Mouse (Mus musculus): ENCODE results near the gene Dnajc7. TPM values are rescaled to one million over a fixed set of nuclear protein-coding genes. Genes with fewer than 3 reads are reported as not detected.
"Not testable (repeated sequence)": the region's sequence is repeated elsewhere in the genome, so short reads cannot be mapped to it uniquely, and the experiment has no call there.

Dnajc7 gene
- polyA plus RNA-seq, 1 experiment from 2014 or later: 326 TPM

- no peak overlapping the region for H3K4me3 ChIP-seq
- H3K4me1 ChIP-seq: no peaks in the 10 kb centered on the region
- 94% methylated on average over 7 of the region's 7 CpGs for WGBS
- H3K9ac ChIP-seq: no peak overlapping the region
- no peak overlapping the region for H3K27ac ChIP-seq
- ATAC-seq (replicated peaks): no peak
- H3K9me3 ChIP-seq: no peaks in the 10 kb centered on the region
- H3K27me3 ChIP-seq (replicated peaks): no peaks in the 10 kb centered on the region
- H3K4me2 ChIP-seq: no peak overlapping the region
- peaks cover 68% of the 10 kb centered on the region for H3K36me3 ChIP-seq (replicated peaks)
These were observed 25.4 kb downstream of the Dnajc7 start for GRCm38 (mm10) chr11:100594608-100595007.

DNA sequence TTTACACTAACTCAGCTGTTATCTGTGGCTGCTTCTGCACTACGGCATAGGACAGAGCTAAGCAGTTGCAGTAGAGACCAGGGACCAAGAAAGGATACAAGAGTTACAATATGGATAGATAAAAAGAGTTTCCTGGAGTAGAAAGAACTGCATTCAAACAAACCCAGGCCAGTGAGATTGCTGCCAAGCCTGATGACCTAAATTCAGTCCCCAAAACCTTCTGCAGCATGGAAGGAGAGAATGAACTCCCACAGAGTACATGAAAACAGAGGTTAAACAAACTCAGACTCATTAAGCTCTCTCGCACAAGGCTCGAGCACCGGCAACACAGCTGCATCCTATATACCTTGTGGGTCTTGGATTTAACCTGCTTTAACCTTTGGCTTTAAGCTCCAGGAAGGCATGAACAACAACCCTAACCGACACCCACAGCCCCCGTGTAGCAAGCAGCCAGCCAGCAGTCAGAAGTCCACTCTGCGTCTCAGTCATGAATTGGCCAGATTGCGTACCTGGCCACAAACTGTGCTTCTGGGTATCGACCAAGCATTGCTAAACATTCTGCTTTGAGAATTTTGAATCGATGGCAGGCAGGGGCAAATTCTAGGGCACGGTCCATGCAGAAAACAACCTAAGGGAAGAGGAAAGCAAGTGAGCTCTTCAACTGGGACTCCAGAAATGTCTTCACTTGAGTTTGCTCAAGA is 27.5 kb downstream of the Dnajc7 start:
- 88% methylated on average over 11 of the region's 11 CpGs for WGBS
- Histone ChIP-seq H3K9ac (no peak overlapping the region), H3K36me3 (replicated peaks) (peaks cover 56% of the 10 kb centered on the region), H3K27ac (no peak overlapping the region), H3K27me3 (replicated peaks) (no peaks in the 10 kb centered on the region), H3K4me3 (no peak overlapping the region), H3K4me2 (no peak overlapping the region), H3K4me1 (no peaks in the 10 kb centered on the region), H3K9me3 (no peaks in the 10 kb centered on the region)
- ATAC-seq (replicated peaks): no peak

GRCm38 (mm10) chr11:100588462-100588861 is 31.5 kb downstream of the Dnajc7 start:
- no peak overlapping the region for H3K4me3 ChIP-seq
- H3K4me2 ChIP-seq: no peak overlapping the region
- H3K9ac ChIP-seq: no peak overlapping the region
- H3K36me3 ChIP-seq (replicated peaks): peaks cover 80% of the 10 kb centered on the region
- 98% methylated on average over 2 of the region's 2 CpGs for WGBS
- H3K27me3 ChIP-seq (replicated peaks): no peaks in the 10 kb centered on the region
- H3K27ac ChIP-seq: no peak overlapping the region
- no peaks in the 10 kb centered on the region for H3K4me1 ChIP-seq
- ATAC-seq (replicated peaks): no peak
- H3K9me3 ChIP-seq: no peaks in the 10 kb centered on the region

DNA sequence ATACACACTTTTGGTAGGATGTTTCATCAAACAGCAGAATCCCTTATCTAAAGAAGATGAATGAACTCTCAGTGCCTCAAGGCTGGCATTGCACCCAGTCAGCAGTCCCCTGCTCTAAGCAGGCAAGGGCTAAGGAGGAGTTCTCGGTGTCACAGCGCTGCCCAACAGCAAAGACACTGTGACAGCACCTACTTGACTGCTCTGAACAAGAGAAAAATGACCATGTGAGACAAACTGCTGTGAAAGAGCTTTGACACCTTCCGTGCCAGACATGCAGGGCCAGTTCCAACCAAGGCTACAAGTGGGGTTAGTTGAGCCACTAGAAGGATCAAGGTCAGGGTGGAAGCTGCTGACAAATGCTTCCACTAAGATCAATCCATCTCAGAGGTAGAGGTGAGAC is 34.8 kb downstream of the Dnajc7 start:
- Histone ChIP-seq H3K9ac (no peak overlapping the region), H3K36me3 (replicated peaks) (peaks cover 82% of the 10 kb centered on the region), H3K4me1 (no peaks in the 10 kb centered on the region), H3K27ac (no peak overlapping the region), H3K4me2 (no peak overlapping the region), H3K4me3 (no peak overlapping the region), H3K9me3 (no peaks in the 10 kb centered on the region), H3K27me3 (replicated peaks) (no peaks in the 10 kb centered on the region)
- ATAC-seq (replicated peaks): no peak
- 97% methylated on average over 3 of the region's 3 CpGs for WGBS

DNA sequence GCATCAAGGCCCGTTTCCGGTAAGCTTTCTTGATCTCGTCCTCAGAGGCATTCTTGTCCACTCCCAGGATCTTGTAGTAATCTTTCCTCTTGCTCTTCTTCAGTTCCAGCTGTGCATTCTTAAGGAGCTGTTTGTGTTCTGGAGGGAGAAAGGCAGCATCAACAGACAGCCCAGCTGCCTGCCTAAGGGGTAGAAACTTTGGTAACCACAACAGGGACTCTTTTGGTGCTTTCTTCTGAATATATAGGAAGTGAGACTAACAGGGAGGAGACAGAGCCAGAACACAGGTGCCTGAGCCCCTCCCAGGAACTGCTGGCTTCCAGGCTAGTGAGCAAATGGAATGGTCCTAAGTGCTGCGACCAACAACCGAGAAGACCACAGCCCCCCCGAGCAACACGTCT is 35.4 kb downstream of the Dnajc7 start:
- H3K9me3 ChIP-seq: no peaks in the 10 kb centered on the region
- no peak overlapping the region for H3K9ac ChIP-seq
- H3K36me3 ChIP-seq (replicated peaks): peaks cover 76% of the 10 kb centered on the region
- no peaks in the 10 kb centered on the region for H3K27me3 ChIP-seq (replicated peaks)
- H3K4me3 ChIP-seq: no peak overlapping the region
- no peak overlapping the region for H3K27ac ChIP-seq
- ATAC-seq (replicated peaks): no peak
- no peaks in the 10 kb centered on the region for H3K4me1 ChIP-seq
- H3K4me2 ChIP-seq: no peak overlapping the region
- 85% methylated on average over 7 of the region's 7 CpGs for WGBS

- H3K36me3 ChIP-seq (replicated peaks): peaks cover 70% of the 10 kb centered on the region
- 90% methylated on average over 2 of the region's 2 CpGs for WGBS
- H3K9me3 ChIP-seq: no peaks in the 10 kb centered on the region
These were observed 37.1 kb downstream of the Dnajc7 start for GRCm38 (mm10) chr11:100582836-100583235.

DNA sequence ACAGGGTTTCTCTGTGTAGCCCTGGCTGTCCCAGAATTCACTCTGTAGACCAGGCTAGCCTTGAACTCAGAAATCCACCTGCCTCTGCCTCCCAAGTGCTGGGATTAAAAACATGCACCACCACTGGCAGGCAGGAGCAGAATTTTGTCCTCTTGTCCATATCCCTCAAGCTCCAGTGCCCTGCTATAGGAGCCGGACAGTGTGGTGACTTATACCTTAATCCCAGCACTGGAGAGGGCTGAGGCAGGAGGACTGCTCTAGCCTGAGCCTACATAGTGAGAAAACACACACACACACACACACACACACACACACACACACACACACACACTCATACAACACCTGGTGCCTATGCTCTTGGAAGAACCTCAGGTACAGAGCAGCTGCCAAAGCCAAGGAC is 37.6 kb downstream of the Dnajc7 start:
- not testable (repeated sequence) for H3K4me2 ChIP-seq; H3K9me3 ChIP-seq; ATAC-seq (replicated peaks); H3K4me3 ChIP-seq; H3K4me1 ChIP-seq; H3K27me3 ChIP-seq (replicated peaks); H3K27ac ChIP-seq; H3K9ac ChIP-seq
- peaks cover 70% of the 10 kb centered on the region for H3K36me3 ChIP-seq (replicated peaks)
- WGBS: 89% methylated on average over 1 of the region's 1 CpGs

More at GRCm38 (mm10) chr11:100582836-100583235, 37.1 kb downstream of the Dnajc7 start:
- H3K4me2 ChIP-seq: no peak overlapping the region
- no peaks in the 10 kb centered on the region for H3K4me1 ChIP-seq
- no peaks in the 10 kb centered on the region for H3K27me3 ChIP-seq (replicated peaks)
- H3K4me3 ChIP-seq: no peak overlapping the region
- H3K27ac ChIP-seq: no peak overlapping the region
- ATAC-seq (replicated peaks): no peak
- H3K9ac ChIP-seq: no peak overlapping the region

- ATAC-seq (replicated peaks): no peak
- H3K27me3 ChIP-seq (replicated peaks): no peaks in the 10 kb centered on the region
- H3K4me1 ChIP-seq: no peaks in the 10 kb centered on the region
- H3K36me3 ChIP-seq (replicated peaks): peaks cover 66% of the 10 kb centered on the region
- no peak overlapping the region for H3K4me2 ChIP-seq
- 63% methylated on average over 4 of the region's 4 CpGs for WGBS
- H3K9ac ChIP-seq: no peak overlapping the region
- no peak overlapping the region for H3K4me3 ChIP-seq
- H3K9me3 ChIP-seq: no peaks in the 10 kb centered on the region
- no peak overlapping the region for H3K27ac ChIP-seq
These were observed 38.2 kb downstream of the Dnajc7 start for GRCm38 (mm10) chr11:100581756-100582155.

GRCm38 (mm10) chr11:100580275-100580674 is 39.7 kb downstream of the Dnajc7 start:
- WGBS: 92% methylated on average over 13 of the region's 13 CpGs
- H3K27me3 ChIP-seq (replicated peaks): no peaks in the 10 kb centered on the region
- no peak overlapping the region for H3K4me2 ChIP-seq
- no peak overlapping the region for H3K4me3 ChIP-seq
- H3K9me3 ChIP-seq: no peaks in the 10 kb centered on the region
- ATAC-seq (replicated peaks): no peak
- peaks cover 51% of the 10 kb centered on the region for H3K36me3 ChIP-seq (replicated peaks)
- no peak overlapping the region for H3K9ac ChIP-seq
- H3K4me1 ChIP-seq: peaks cover 10% of the 10 kb centered on the region
- H3K27ac ChIP-seq: no peak overlapping the region

DNA sequence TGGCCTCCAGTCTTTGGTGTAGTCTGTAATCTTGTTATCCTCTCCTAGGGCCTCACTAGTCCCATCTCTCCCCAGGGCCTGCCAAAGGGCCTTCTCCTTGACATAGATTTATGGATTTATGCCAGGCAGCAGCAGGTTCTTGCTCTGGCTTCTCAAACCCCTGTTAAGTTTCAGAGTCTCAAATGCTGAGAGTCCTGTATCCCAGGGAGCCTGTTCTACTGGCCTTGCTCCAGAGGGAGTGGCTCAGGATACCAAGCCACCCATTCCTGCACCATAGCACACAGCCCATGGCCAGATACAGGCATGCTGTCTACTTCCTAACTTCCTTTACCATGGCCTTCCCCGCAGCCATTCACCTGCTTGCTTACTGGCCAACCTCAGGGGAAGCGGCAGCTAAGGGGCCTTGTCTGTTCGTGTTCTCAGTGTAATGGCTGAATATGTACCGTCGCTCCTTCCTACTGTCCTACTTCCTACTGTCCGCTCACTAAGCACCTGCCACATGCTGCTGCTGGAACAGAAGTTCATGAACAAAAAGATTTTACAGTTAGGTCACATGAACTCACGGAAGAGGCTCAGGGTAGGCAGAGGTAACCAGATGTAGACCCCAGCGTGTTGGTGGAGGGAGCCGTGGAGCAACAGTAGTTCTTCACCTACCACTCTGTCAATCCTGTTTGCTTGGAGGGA is 40.7 kb downstream of the Dnajc7 start:
- H3K4me3 ChIP-seq: no peak overlapping the region
- 94% methylated on average over 9 of the region's 9 CpGs for WGBS
- no peaks in the 10 kb centered on the region for H3K27me3 ChIP-seq (replicated peaks)
- no peak overlapping the region for H3K27ac ChIP-seq
- peaks cover 42% of the 10 kb centered on the region for H3K36me3 ChIP-seq (replicated peaks)
- H3K4me1 ChIP-seq: peaks cover 19% of the 10 kb centered on the region
- no peaks in the 10 kb centered on the region for H3K9me3 ChIP-seq
- H3K9ac ChIP-seq: no peak overlapping the region
- no peak overlapping the region for H3K4me2 ChIP-seq
- no peak for ATAC-seq (replicated peaks)

DNA sequence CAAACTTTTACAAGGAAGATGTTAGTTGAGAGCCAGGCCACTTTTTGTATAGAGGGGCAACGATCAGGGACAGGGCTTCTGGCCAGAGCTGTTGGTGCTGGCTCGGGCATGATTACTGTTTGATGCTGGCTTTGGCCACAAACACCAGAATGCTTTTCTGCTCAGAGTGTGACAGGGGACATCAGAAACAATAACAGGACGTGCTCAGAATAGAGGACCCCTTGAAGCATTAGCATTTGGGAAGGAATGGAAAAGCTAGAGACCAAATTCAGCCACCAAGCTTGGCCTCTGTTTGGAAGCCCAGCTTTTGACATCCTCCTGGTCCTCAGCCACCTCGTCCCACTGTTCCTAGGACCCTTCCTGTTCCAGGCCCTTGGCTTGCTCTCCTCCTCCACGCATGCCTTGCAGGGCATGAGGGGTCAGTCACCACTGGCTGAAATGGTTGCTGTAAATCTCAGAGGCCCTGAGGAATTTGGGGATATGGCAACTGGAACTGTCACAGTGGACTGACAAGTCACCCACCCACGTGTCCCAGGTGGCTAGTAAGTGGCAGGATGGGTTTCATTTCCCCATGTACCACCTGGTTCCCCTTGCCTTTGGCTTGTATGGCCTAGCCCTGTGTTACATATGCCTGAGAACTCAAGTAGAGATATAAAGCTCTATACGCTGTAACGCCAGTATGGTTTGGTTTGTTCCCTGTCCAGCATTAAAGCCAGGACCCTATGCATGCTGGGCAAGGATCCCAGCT is 41.9 kb downstream of the Dnajc7 start:
- Histone ChIP-seq H3K36me3 (replicated peaks) (peaks cover 30% of the 10 kb centered on the region), H3K4me2 (no peak overlapping the region), H3K27ac (no peak overlapping the region), H3K4me3 (no peak overlapping the region), H3K9ac (no peak overlapping the region), H3K4me1 (peaks cover 19% of the 10 kb centered on the region), H3K27me3 (replicated peaks) (no peaks in the 10 kb centered on the region), H3K9me3 (no peaks in the 10 kb centered on the region)
- 84% methylated on average over 8 of the region's 8 CpGs for WGBS
- ATAC-seq (replicated peaks): no peak

- no peak overlapping the region for H3K27ac ChIP-seq
- no peak for ATAC-seq (replicated peaks)
- 0 out of 2 replicates have a peak, but pooled peaks cover 5% of the 10 kb centered on the region for H3K27me3 ChIP-seq (replicated peaks)
- H3K4me1 ChIP-seq: peaks cover 24% of the 10 kb centered on the region
- no peaks in the 10 kb centered on the region for H3K9me3 ChIP-seq
- H3K4me3 ChIP-seq: no peak overlapping the region
- H3K9ac ChIP-seq: peak overlapping the region; percentile 19; the same call in 1 of the 2 replicates
- 71% methylated on average over 21 of the region's 21 CpGs for WGBS
- peak overlapping the region; percentile 81; the same call in 1 of the 2 replicates for H3K4me2 ChIP-seq
- H3K36me3 ChIP-seq (replicated peaks): peaks cover 13% of the 10 kb centered on the region; the same call in 1 of the 2 replicates
These were observed 43.7 kb downstream of the Dnajc7 start for GRCm38 (mm10) chr11:100576256-100576655.
